Comparison of ENCODE assay signal across 18 mouse cellular contexts in genomic region chr9:90547931-90548330, GRCm38 (mm10).
"Had no signal": no experiment of that assay in that cellular context is flagged by ENCODE, and none has a peak within 500 bp of the region (broad histone marks: within the 10 kb centered on the region; RNA-seq: fewer than 3 reads in every experiment).

No protein-coding gene starts in this region.

- H3K36me3 ChIP-seq: kidney, embryonic 15.5 days; limb, embryonic 12.5 days; limb, embryonic 15.5 days; lung, embryonic 15.5 days had no signal

- H3K27me3 ChIP-seq: kidney, embryonic 15.5 days; limb, embryonic 12.5 days; limb, embryonic 15.5 days; lung, embryonic 15.5 days had no signal

- DNase-seq: kidney, adult 11 months; kidney, adult 8-10 months; kidney, postnatal 10 days; kidney, postnatal 36 days; left cerebral cortex, postnatal 4 days; liver, postnatal 0 days; midbrain, embryonic 14.5 days; thymus, adult 2 months; thymus, postnatal 14 days; thymus, postnatal 4 days had no signal

- ATAC-seq: liver, postnatal 0 days had no signal

- H3K4me3 ChIP-seq: kidney, embryonic 15.5 days; limb, embryonic 12.5 days; limb, embryonic 15.5 days; lung, embryonic 15.5 days had no signal

- H3K4me2 ChIP-seq: kidney, embryonic 15.5 days; limb, embryonic 12.5 days; limb, embryonic 15.5 days; liver, embryonic 11.5 days; lung, embryonic 15.5 days; midbrain, embryonic 11.5 days had no signal

- H3K27ac ChIP-seq: kidney, embryonic 15.5 days; limb, embryonic 12.5 days; limb, embryonic 15.5 days; liver, embryonic 14.5 days; lung, embryonic 15.5 days; stomach, postnatal 0 days had no signal

- H3K9me3 ChIP-seq: kidney, embryonic 15.5 days; limb, embryonic 12.5 days; limb, embryonic 15.5 days; lung, embryonic 15.5 days had no signal

- H3K9ac ChIP-seq: kidney, embryonic 15.5 days; limb, embryonic 12.5 days; limb, embryonic 15.5 days; liver, embryonic 14.5 days; liver, postnatal 0 days; lung, embryonic 15.5 days had no signal

- H3K4me1 ChIP-seq: kidney, embryonic 15.5 days; limb, embryonic 12.5 days; limb, embryonic 15.5 days; lung, embryonic 15.5 days had no signal
